Mouse (Mus musculus) liver, adult 2 months (tissue): Measurements from ENCODE around the gene Ywhaq. TPM values are rescaled to one million over a fixed set of nuclear protein-coding genes. Genes with fewer than 3 reads are reported as not detected.

Source experiments
- DNase-seq: peaks from one replicate; pipeline ENCODE4 v3.0.0-alpha.2; 2011; ENCODE audit warnings: low read depth, low spot score; ENCODE audit errors: extremely low read depth
- H3K27ac ChIP-seq: fragments of 200-500 bp; replicated peaks from 2 replicates; pipeline ENCODE4 v1.5.1; 2012; ENCODE audit warnings: low read depth, mild to moderate bottlenecking, control low read depth, inconsistent platforms, low read length; ENCODE audit not compliant: insufficient read depth
- H3K27me3 ChIP-seq: fragments of 200-500 bp; 2 replicates; pipeline ENCODE4 v1.6.1; 2012; ENCODE audit warnings: mild to moderate bottlenecking, moderate library complexity, low read length, inconsistent platforms; ENCODE audit not compliant: control insufficient read depth, insufficient read depth
- H3K36me3 ChIP-seq: fragments of 200-500 bp; 2 replicates; pipeline ENCODE4 v1.6.1; 2012; ENCODE audit warnings: low read length, inconsistent platforms; ENCODE audit not compliant: control insufficient read depth, insufficient read depth
- H3K4me1 ChIP-seq: fragments of 200-500 bp; 2 replicates; pipeline ENCODE4 v1.6.1; 2011; ENCODE audit warnings: low read length; ENCODE audit not compliant: control insufficient read depth, insufficient read depth
- H3K4me3 ChIP-seq: fragments of 200-500 bp; 2 replicates; pipeline ENCODE4 v1.5.1; 2011; ENCODE audit warnings: low read depth, mild to moderate bottlenecking, control low read depth, low read length, moderate library complexity; ENCODE audit not compliant: insufficient read depth
- H3K79me2 ChIP-seq: fragments of 200-500 bp; 2 replicates; pipeline ENCODE4 v1.6.1; 2012; ENCODE audit warnings: inconsistent platforms, mild to moderate bottlenecking, low read length, moderate library complexity; ENCODE audit not compliant: control insufficient read depth, insufficient read depth
- H3K9ac ChIP-seq: fragments of 200-500 bp; 2 replicates; pipeline ENCODE4 v1.6.1; 2012; ENCODE audit warnings: low read depth, mild to moderate bottlenecking, control low read depth, inconsistent platforms, low read length
- CTCF ChIP-seq: fragments of 200-500 bp; IDR thresholded peaks from 2 replicates; pipeline ENCODE4 v1.5.1; 2011; ENCODE audit warnings: low read depth, low read length, control low read depth
- POLR2A ChIP-seq: fragments of 200-500 bp; IDR thresholded peaks from 2 replicates; pipeline ENCODE4 v1.6.1; 2011; ENCODE audit warnings: low read length, control low read depth; ENCODE audit not compliant: insufficient read depth; ENCODE audit errors: extremely low read depth
- WGBS: fragments of 180-500 bp; shearing (Covaris S2); methylation state at CpG from one replicate; pipeline ENCODE4 v1.1.7; 2018; 5-methylcytosine and 5-hydroxymethylcytosine counted together
- polyA plus RNA-seq: library from polyadenylated mRNA; depleted of rRNA; stranded (reverse); fragments of >200 nt; gene quantifications from 2 replicates; pipeline ENCODE4 v1.2.3, GENCODE M21; 2012; rRNA removed
- total RNA-seq: library from RNA; depleted of rRNA; stranded (reverse); fragments of >200 nt; gene quantifications from 2 replicates; pipeline ENCODE4 v1.2.3, GENCODE M21; 2014; rRNA removed

Ywhaq gene
- total and polyA plus RNA-seq, 2 experiments: 25.7 to 78.0 TPM

- Histone ChIP-seq H3K4me1 (no peaks in the 10 kb centered on the region; the same call in 1 of the 2 replicates), H3K36me3 (peaks cover 4% of the 10 kb centered on the region; the same call in 1 of the 2 replicates), H3K4me3 (no peak overlapping the region), H3K27ac (no peak overlapping the region), H3K79me2 (peaks cover 3% of the 10 kb centered on the region), H3K27me3 (no peaks in the 10 kb centered on the region), H3K9ac (no peak overlapping the region)
- no peak for TF ChIP-seq POLR2A
- TF ChIP-seq CTCF: no peak
- no peak for DNase-seq
- 91% methylated on average over 3 of the region's 3 CpGs for WGBS
Measured at GRCm38 (mm10) chr12:21363195-21363594, 54.2 kb downstream of the Ywhaq start.

GRCm38 (mm10) chr12:21362686-21363085, 54.8 kb downstream of the Ywhaq start:
- Histone ChIP-seq H3K27ac (no peak overlapping the region), H3K4me3 (no peak overlapping the region), H3K9ac (no peak overlapping the region), H3K79me2 (peaks cover 2% of the 10 kb centered on the region; the same call in 1 of the 2 replicates), H3K4me1 (no peaks in the 10 kb centered on the region; the same call in 1 of the 2 replicates), H3K27me3 (no peaks in the 10 kb centered on the region), H3K36me3 (peaks cover 7% of the 10 kb centered on the region; the same call in 1 of the 2 replicates)
- WGBS: 69% methylated on average over 2 of the region's 2 CpGs
- TF ChIP-seq POLR2A (no peak), CTCF (no peak)
- no peak for DNase-seq

- DNase-seq: no peak
- 98% methylated on average over 8 of the region's 8 CpGs for WGBS
- H3K27me3 ChIP-seq: no peaks in the 10 kb centered on the region
- H3K4me1 ChIP-seq: no peaks in the 10 kb centered on the region
- H3K4me3 ChIP-seq: no peak overlapping the region
- TF ChIP-seq CTCF: no peak
- TF ChIP-seq POLR2A: no peak
- no peak overlapping the region for H3K27ac ChIP-seq
- no peak overlapping the region for H3K9ac ChIP-seq
- peaks cover 37% of the 10 kb centered on the region for H3K36me3 ChIP-seq
- H3K79me2 ChIP-seq: no peaks in the 10 kb centered on the region
Measured at GRCm38 (mm10) chr12:21353681-21354080, 63.8 kb downstream of the Ywhaq start.

- H3K36me3 ChIP-seq: peaks cover 47% of the 10 kb centered on the region
- no peaks in the 10 kb centered on the region for H3K27me3 ChIP-seq
- 96% methylated on average over 7 of the region's 7 CpGs for WGBS
- no peak overlapping the region for H3K27ac ChIP-seq
- no peak for DNase-seq
- no peak overlapping the region for H3K9ac ChIP-seq
- no peak for TF ChIP-seq CTCF
- no peak for TF ChIP-seq POLR2A
- no peaks in the 10 kb centered on the region for H3K79me2 ChIP-seq
- H3K4me3 ChIP-seq: no peak overlapping the region
- no peaks in the 10 kb centered on the region for H3K4me1 ChIP-seq
Measured at GRCm38 (mm10) chr12:21350113-21350876, 67.1 kb downstream of the Ywhaq start.

GRCm38 (mm10) chr12:21346972-21347371, 70.5 kb downstream of the Ywhaq start:
- Histone ChIP-seq H3K36me3 (peaks cover 42% of the 10 kb centered on the region), H3K27ac (no peak overlapping the region), H3K4me1 (no peaks in the 10 kb centered on the region), H3K9ac (no peak overlapping the region), H3K4me3 (no peak overlapping the region), H3K79me2 (no peaks in the 10 kb centered on the region), H3K27me3 (no peaks in the 10 kb centered on the region)
- TF ChIP-seq CTCF (no peak), POLR2A (no peak)
- DNase-seq: no peak
- WGBS: 89% methylated on average over 7 of the region's 7 CpGs

- no peak for DNase-seq
- Histone ChIP-seq H3K4me3 (no peak overlapping the region), H3K4me1 (no peaks in the 10 kb centered on the region), H3K79me2 (no peaks in the 10 kb centered on the region), H3K9ac (no peak overlapping the region), H3K27ac (no peak overlapping the region), H3K27me3 (no peaks in the 10 kb centered on the region), H3K36me3 (peaks cover 34% of the 10 kb centered on the region)
- TF ChIP-seq CTCF (no peak), POLR2A (no peak)
- over 99% methylated on average over 5 of the region's 5 CpGs for WGBS
Measured at GRCm38 (mm10) chr12:21340674-21341073, 76.8 kb downstream of the Ywhaq start.

Other genes with a start within 250 kb of the Ywhaq start
- 28.7 and 34.1 TPM in 2 replicates for gene Cpsf3, start 132.2 kb downstream of the Ywhaq start, total RNA-seq
- gene Cpsf3, start 132.2 kb downstream of the Ywhaq start, polyA plus RNA-seq: 14.7 and 16.1 TPM in 2 replicates
- 17.3 and 26.4 TPM in 2 replicates for gene Itgb1bp1, start 131.4 kb downstream of the Ywhaq start, total RNA-seq
- gene Itgb1bp1, start 131.4 kb downstream of the Ywhaq start, polyA plus RNA-seq: 7.0 and 8.3 TPM in 2 replicates
- 258 and 346 TPM in 2 replicates for gene Iah1, start 101.2 kb downstream of the Ywhaq start, total RNA-seq
- 330 and 339 TPM in 2 replicates for gene Iah1, start 101.2 kb downstream of the Ywhaq start, polyA plus RNA-seq
- gene Adam17, start 44.0 kb downstream of the Ywhaq start, total RNA-seq: 14.7 and 16.7 TPM in 2 replicates
- gene Adam17, start 44.0 kb downstream of the Ywhaq start, polyA plus RNA-seq: 9.5 and 10.5 TPM in 2 replicates